Mouse (Mus musculus) megakaryocyte, embryonic 14.5 days (primary cell): ENCODE data around the gene Megf8. TPM values are rescaled to one million over a fixed set of nuclear protein-coding genes. Genes with fewer than 3 reads are reported as not detected.

ENCODE experiments used
- H3K27me3 ChIP-seq: replicated peaks from 2 replicates; pipeline ENCODE3; 2012; ENCODE audit warnings: inconsistent platforms
- H3K36me3 ChIP-seq: replicated peaks from 2 replicates; pipeline ENCODE3; 2012; ENCODE audit warnings: low read length, inconsistent platforms, mixed read lengths
- H3K4me1 ChIP-seq: 2 replicates; pipeline ENCODE4 v1.6.1; 2012; ENCODE audit warnings: inconsistent platforms
- H3K4me3 ChIP-seq: replicated peaks from 2 replicates; pipeline ENCODE3; 2012; ENCODE audit warnings: moderate library complexity, mild to moderate bottlenecking, inconsistent platforms
- H3K9me3 ChIP-seq: 2 replicates; pipeline ENCODE4 v1.6.1; 2012; ENCODE audit warnings: inconsistent platforms
- FLI1 ChIP-seq: IDR thresholded peaks from 2 replicates; pipeline ENCODE4 v1.6.1; 2012; ENCODE audit warnings: low read length, inconsistent platforms, mixed read lengths
- GATA1 ChIP-seq: IDR thresholded peaks from 3 replicates; pipeline ENCODE4 v1.6.1; 2012; ENCODE audit warnings: mixed read lengths, low read length, inconsistent platforms, borderline replicate concordance
- polyA plus RNA-seq: library from polyadenylated mRNA; stranded (reverse); fragments of >175 nt; gene quantifications from 2 replicates; pipeline ENCODE4 v1.2.3, GENCODE M21; 2012; ENCODE audit warnings: low replicate concordance; ENCODE audit not compliant: insufficient read depth

Gene Megf8
- polyA plus RNA-seq, 1 experiment = 9.7 TPM

- H3K4me1 ChIP-seq = peaks cover 57% of the 10 kb centered on the region
- H3K9me3 ChIP-seq = peaks cover 8% of the 10 kb centered on the region; the same call in 1 of the 2 replicates
- no peaks in the 10 kb centered on the region for H3K27me3 ChIP-seq
- H3K36me3 ChIP-seq = peaks cover 67% of the 10 kb centered on the region
- H3K4me3 ChIP-seq = no peak overlapping the region
- TF ChIP-seq GATA1 (no peak), FLI1 (no peak)
Measured at GRCm38 (mm10) chr7:25285511-25286238, 31.3 kb upstream of the Megf8 start.

GRCm38 (mm10) chr7:25286989-25287388 is 30.0 kb upstream of the Megf8 start:
- Histone ChIP-seq H3K4me1 (peaks cover 56% of the 10 kb centered on the region), H3K27me3 (no peaks in the 10 kb centered on the region), H3K9me3 (peaks cover 8% of the 10 kb centered on the region; the same call in 1 of the 2 replicates), H3K36me3 (peaks cover 81% of the 10 kb centered on the region), H3K4me3 (no peak overlapping the region)
- TF ChIP-seq FLI1 (no peak), GATA1 (no peak)

GRCm38 (mm10) chr7:25288011-25288410 is 29.0 kb upstream of the Megf8 start:
- Histone ChIP-seq H3K4me3 (no peak overlapping the region), H3K27me3 (no peaks in the 10 kb centered on the region), H3K9me3 (peaks cover 8% of the 10 kb centered on the region; the same call in 1 of the 2 replicates), H3K36me3 (peaks cover 91% of the 10 kb centered on the region), H3K4me1 (peaks cover 62% of the 10 kb centered on the region)
- TF ChIP-seq GATA1 (no peak), FLI1 (no peak)

GRCm38 (mm10) chr7:25288721-25289120 is 28.2 kb upstream of the Megf8 start:
- peaks cover 8% of the 10 kb centered on the region; the same call in 1 of the 2 replicates for H3K9me3 ChIP-seq
- H3K4me3 ChIP-seq = no peak overlapping the region
- H3K4me1 ChIP-seq = peaks cover 62% of the 10 kb centered on the region
- TF ChIP-seq FLI1 (no peak), GATA1 (no peak)
- H3K36me3 ChIP-seq = peaks cover 98% of the 10 kb centered on the region
- H3K27me3 ChIP-seq = no peaks in the 10 kb centered on the region

GRCm38 (mm10) chr7:25289925-25290324 is 27.0 kb upstream of the Megf8 start:
- H3K36me3 ChIP-seq = peaks cover 99% of the 10 kb centered on the region
- no peak overlapping the region for H3K4me3 ChIP-seq
- H3K9me3 ChIP-seq = peaks cover 8% of the 10 kb centered on the region; the same call in 1 of the 2 replicates
- TF ChIP-seq FLI1 (no peak), GATA1 (no peak)
- H3K4me1 ChIP-seq = peaks cover 59% of the 10 kb centered on the region
- no peaks in the 10 kb centered on the region for H3K27me3 ChIP-seq

- Histone ChIP-seq H3K27me3 (no peaks in the 10 kb centered on the region), H3K4me3 (no peak overlapping the region), H3K9me3 (peaks cover 8% of the 10 kb centered on the region; the same call in 1 of the 2 replicates), H3K4me1 (peaks cover 54% of the 10 kb centered on the region), H3K36me3 (peaks cover 98% of the 10 kb centered on the region)
- TF ChIP-seq FLI1 (no peak), GATA1 (no peak)
Measured at GRCm38 (mm10) chr7:25290463-25290862, 26.5 kb upstream of the Megf8 start.

- peaks cover 49% of the 10 kb centered on the region for H3K4me1 ChIP-seq
- TF ChIP-seq FLI1 = no peak
- no peak for TF ChIP-seq GATA1
- H3K4me3 ChIP-seq = no peak overlapping the region
- peaks cover 1% of the 10 kb centered on the region for H3K27me3 ChIP-seq
- peaks cover 93% of the 10 kb centered on the region for H3K36me3 ChIP-seq
- H3K9me3 ChIP-seq = peaks cover 8% of the 10 kb centered on the region; the same call in 1 of the 2 replicates
Measured at GRCm38 (mm10) chr7:25290911-25291310, 26.1 kb upstream of the Megf8 start.

- peaks cover 8% of the 10 kb centered on the region; the same call in 1 of the 2 replicates for H3K9me3 ChIP-seq
- peaks cover 9% of the 10 kb centered on the region for H3K27me3 ChIP-seq
- H3K4me3 ChIP-seq = no peak overlapping the region
- H3K36me3 ChIP-seq = peaks cover 81% of the 10 kb centered on the region
- peaks cover 50% of the 10 kb centered on the region for H3K4me1 ChIP-seq
- TF ChIP-seq GATA1 (no peak), FLI1 (no peak)
Measured at GRCm38 (mm10) chr7:25292107-25292506, 24.9 kb upstream of the Megf8 start.

- H3K9me3 ChIP-seq = peaks cover 8% of the 10 kb centered on the region; the same call in 1 of the 2 replicates
- H3K27me3 ChIP-seq = peaks cover 15% of the 10 kb centered on the region
- H3K4me1 ChIP-seq = peaks cover 58% of the 10 kb centered on the region
- peaks cover 70% of the 10 kb centered on the region for H3K36me3 ChIP-seq
- TF ChIP-seq FLI1 (no peak), GATA1 (no peak)
- no peak overlapping the region for H3K4me3 ChIP-seq
Measured at GRCm38 (mm10) chr7:25293191-25293739, 23.7 kb upstream of the Megf8 start.

GRCm38 (mm10) chr7:25294495-25294894 is 22.5 kb upstream of the Megf8 start:
- no peak for TF ChIP-seq GATA1
- no peak for TF ChIP-seq FLI1
- Histone ChIP-seq H3K36me3 (peaks cover 57% of the 10 kb centered on the region), H3K4me1 (peaks cover 58% of the 10 kb centered on the region), H3K4me3 (no peak overlapping the region), H3K9me3 (no peaks in the 10 kb centered on the region), H3K27me3 (peaks cover 15% of the 10 kb centered on the region)
